Mouse (Mus musculus) liver, postnatal 0 days (tissue): ENCODE measurements around the gene P2ry6. TPM values are rescaled to one million over a fixed set of nuclear protein-coding genes. Genes with fewer than 3 reads are reported as not detected.

Source experiments
- ATAC-seq: fragments of 200-750 bp; cut with Nextera tagmentation; 2 replicates; pipeline ENCODE4 v1.8.0; 2017; ENCODE audit warnings: mild to moderate bottlenecking, moderate library complexity
- DNase-seq: peaks from one replicate; pipeline ENCODE4 v3.0.0-alpha.2; 2016
- H3K27ac ChIP-seq: fragments of 300-500 bp; sonication (generic); 2 replicates; pipeline ENCODE4 v1.5.1; 2014; ENCODE audit warnings: antibody characterized with exemption, moderate library complexity, mild to moderate bottlenecking, low read depth
- H3K27me3 ChIP-seq: fragments of 300-500 bp; sonication (generic); 2 replicates; pipeline ENCODE4 v1.6.1; 2014; ENCODE audit warnings: low read length, control low read depth, mixed read lengths; ENCODE audit not compliant: insufficient read depth
- H3K36me3 ChIP-seq: fragments of 300-500 bp; sonication (generic); replicated peaks from 2 replicates; pipeline ENCODE4 v1.6.1; 2014; ENCODE audit warnings: mild to moderate bottlenecking, control low read depth, low read length, moderate library complexity, mixed read lengths; ENCODE audit not compliant: insufficient read depth
- H3K4me1 ChIP-seq: fragments of 300-500 bp; sonication (generic); 2 replicates; pipeline ENCODE4 v1.6.1; 2014; ENCODE audit warnings: antibody characterized with exemption, mild to moderate bottlenecking, control low read depth; ENCODE audit not compliant: insufficient read depth
- H3K4me2 ChIP-seq: fragments of 300-500 bp; sonication (generic); 2 replicates; pipeline ENCODE4 v1.6.1; 2014; ENCODE audit warnings: low read depth, mild to moderate bottlenecking, low read length, moderate library complexity, mixed read lengths
- H3K4me3 ChIP-seq: fragments of 300-500 bp; sonication (generic); 2 replicates; pipeline ENCODE4 v1.5.1; 2014; ENCODE audit warnings: low read depth, low read length
- H3K9ac ChIP-seq: fragments of 300-500 bp; sonication (generic); replicated peaks from 2 replicates; pipeline ENCODE4 v1.6.1; 2014; ENCODE audit warnings: mild to moderate bottlenecking, moderate library complexity
- H3K9me3 ChIP-seq: fragments of 300-500 bp; sonication (generic); 2 replicates; pipeline ENCODE4 v1.6.1; 2016; ENCODE audit warnings: mild to moderate bottlenecking, control low read depth, low read length, mixed read lengths
- CTCF ChIP-seq: sonication (generic); IDR thresholded peaks from 2 replicates; pipeline ENCODE4 v1.5.1; 2016; ENCODE audit warnings: antibody characterized with exemption, low read depth
- EP300 ChIP-seq: IDR thresholded peaks from 2 replicates; pipeline ENCODE4 v1.6.1; 2016; ENCODE audit warnings: antibody characterized with exemption, low read depth, mild to moderate bottlenecking
- WGBS: fragments of 180-500 bp; shearing (Covaris S2); extraction: QIAGEN DNeasy Blood & Tissue Kit; methylation state at CpG from one replicate; pipeline ENCODE4 v1.1.7; 2014; ENCODE audit not compliant: insufficient replicate concordance; 5-methylcytosine and 5-hydroxymethylcytosine counted together
- polyA plus RNA-seq: library from polyadenylated mRNA; unstranded; fragments of >200 nt; fragmentation: Nextera tagmentation; extraction: Ambion mirVana; gene quantifications from 2 replicates; pipeline ENCODE4 v1.2.1, GENCODE M21; 2015

The P2ry6 gene
- polyA plus RNA-seq, 1 experiment from 2014 or later, result 5.3 TPM

DNA sequence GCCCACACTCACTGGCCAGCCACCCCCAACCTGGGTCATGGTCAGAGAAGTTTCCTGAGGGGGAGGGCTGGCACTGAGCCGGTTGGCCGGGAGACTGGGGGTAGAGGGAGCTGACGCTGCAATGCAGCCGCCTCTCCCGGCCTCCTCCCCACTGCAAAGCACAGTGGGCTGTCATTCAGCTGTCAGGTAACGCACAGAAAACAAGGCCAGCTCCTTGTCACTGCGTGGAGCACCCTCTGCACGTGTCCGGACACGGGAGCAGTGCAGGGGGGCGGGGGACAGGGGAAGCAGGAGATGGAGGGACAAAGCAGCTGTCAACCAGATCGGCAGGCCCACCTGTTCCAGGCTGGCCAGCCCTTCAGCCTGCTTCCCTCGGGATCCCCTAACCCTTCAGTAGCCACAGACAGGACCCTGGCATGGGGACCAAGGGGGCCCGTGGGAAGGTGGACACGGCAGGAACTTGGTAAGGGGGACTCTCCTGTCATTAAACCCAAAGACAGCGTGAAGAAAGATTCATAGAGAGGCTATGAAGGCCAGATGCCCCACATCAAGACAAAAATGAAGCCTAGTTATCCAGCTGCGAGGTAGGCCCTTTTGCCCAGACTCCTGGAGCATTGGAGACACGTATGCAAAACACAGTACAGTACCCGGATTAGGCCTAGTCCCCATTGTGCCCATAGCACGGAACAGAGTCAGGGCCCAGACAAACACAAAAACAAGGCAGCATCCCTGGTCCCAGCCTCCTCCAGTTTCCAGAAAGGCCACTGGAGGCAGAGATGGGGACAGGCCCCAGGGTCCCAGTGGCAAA, 81.0 kb downstream of the P2ry6 start:
- Histone ChIP-seq H3K27ac (no peak overlapping the region), H3K4me1 (peaks cover 4% of the 10 kb centered on the region; the same call in 1 of the 2 replicates), H3K36me3 (no peaks in the 10 kb centered on the region), H3K27me3 (0 out of 2 replicates have a peak, but pooled peaks cover 11% of the 10 kb centered on the region), H3K9me3 (no peaks in the 10 kb centered on the region), H3K4me2 (0 out of 2 replicates have a peak overlapping the region, but pooled peaks have one; percentile 90), H3K9ac (no peak overlapping the region), H3K4me3 (no peak overlapping the region)
- TF ChIP-seq CTCF, result no peak
- TF ChIP-seq EP300, result no peak
- WGBS, result 76% methylated on average over 20 of the region's 20 CpGs
- DNase-seq (no peak), ATAC-seq (no peak)

Other genes starting within 250 kb of the P2ry6 start
- 6.9 and 7.5 TPM in 2 replicates for gene Relt, start 111.2 kb downstream of the P2ry6 start, polyA plus RNA-seq
- 0.35 and 0.38 TPM in 2 replicates for gene Arhgef17, start 42.5 kb downstream of the P2ry6 start, polyA plus RNA-seq
- gene P2ry2, start 38.2 kb upstream of the P2ry6 start, polyA plus RNA-seq, result 3.8 and 4.2 TPM in 2 replicates
- gene Fchsd2, start 118.2 kb upstream of the P2ry6 start, polyA plus RNA-seq, result 7.4 and 7.8 TPM in 2 replicates